Mouse (Mus musculus): ENCODE results near the gene Ccdc42.
A peak's percentile ranks its signal among the peaks of the same experiment; 100 is the strongest.

Ccdc42 gene

GRCm38 (mm10) chr11:68586721-68587120 lies at the start of gene Ccdc42:
Ccdc42 (plus strand) TSS chr11:68587021.
- DNase-seq (ENCODE audit: low spot score) = no peak

GRCm38 (mm10) chr11:68539621-68540020 lies 47.2 kb upstream of the Ccdc42 start:
- DNase-seq (ENCODE audit: low spot score) = no peak

GRCm38 (mm10) chr11:68544554-68544953 lies 42.3 kb upstream of the Ccdc42 start:
- no peak for DNase-seq (ENCODE audit: low spot score)

- no peak for DNase-seq (ENCODE audit: low spot score)
These were observed 41.6 kb upstream of the Ccdc42 start for GRCm38 (mm10) chr11:68545172-68545571.

- no peak for DNase-seq (ENCODE audit: low spot score)
These were observed 41.1 kb upstream of the Ccdc42 start for GRCm38 (mm10) chr11:68545682-68546222.

- no peak for DNase-seq (ENCODE audit: low spot score)
These were observed 39.3 kb upstream of the Ccdc42 start for GRCm38 (mm10) chr11:68547484-68547883.

GRCm38 (mm10) chr11:68549597-68549996 lies 37.2 kb upstream of the Ccdc42 start:
- no peak for DNase-seq (ENCODE audit: low spot score)

GRCm38 (mm10) chr11:68550358-68550757 lies 36.5 kb upstream of the Ccdc42 start:
- DNase-seq (ENCODE audit: low spot score) = no peak

GRCm38 (mm10) chr11:68553981-68554471 lies 32.8 kb upstream of the Ccdc42 start:
- DNase-seq (ENCODE audit: low spot score) = peak; percentile 42

GRCm38 (mm10) chr11:68555918-68556584 lies 30.8 kb upstream of the Ccdc42 start, which contains the start of gene Mfsd6l:
Mfsd6l (plus strand) TSS chr11:68556186.
- peak; percentile 84 for DNase-seq (ENCODE audit: low spot score)

- no peak for DNase-seq (ENCODE audit: low spot score)
These were observed 27.3 kb upstream of the Ccdc42 start for GRCm38 (mm10) chr11:68559546-68559945.

- DNase-seq (ENCODE audit: low spot score) = no peak
These were observed 24.6 kb upstream of the Ccdc42 start for GRCm38 (mm10) chr11:68561957-68562950.

- no peak for DNase-seq (ENCODE audit: low spot score)
These were observed 22.3 kb upstream of the Ccdc42 start for GRCm38 (mm10) chr11:68564356-68565031.

GRCm38 (mm10) chr11:68565032-68565429 lies 21.8 kb upstream of the Ccdc42 start:
- DNase-seq (ENCODE audit: low spot score) = no peak

GRCm38 (mm10) chr11:68566447-68567059 lies 20.3 kb upstream of the Ccdc42 start:
- DNase-seq (ENCODE audit: low spot score) = peak; percentile 84

- DNase-seq (ENCODE audit: low spot score) = no peak
These were observed 16.0 kb upstream of the Ccdc42 start for GRCm38 (mm10) chr11:68570861-68571260.

- no peak for DNase-seq (ENCODE audit: low spot score)
These were observed 9.7 kb upstream of the Ccdc42 start for GRCm38 (mm10) chr11:68577076-68577475.

GRCm38 (mm10) chr11:68579462-68579881 lies 7.3 kb upstream of the Ccdc42 start:
- DNase-seq (ENCODE audit: low spot score) = peak; percentile 31

GRCm38 (mm10) chr11:68580566-68580965 lies 6.3 kb upstream of the Ccdc42 start:
- DNase-seq (ENCODE audit: low spot score) = no peak

GRCm38 (mm10) chr11:68583225-68583624 lies 3.6 kb upstream of the Ccdc42 start:
- DNase-seq (ENCODE audit: low spot score) = no peak

GRCm38 (mm10) chr11:68583906-68584480 lies 2.8 kb upstream of the Ccdc42 start:
- DNase-seq (ENCODE audit: low spot score) = no peak

All from urinary bladder, postnatal 14 days (tissue).